Mouse (Mus musculus) bone marrow, adult 2 months (tissue): ENCODE results near the gene Tmem35b.

ENCODE experiments used
- CTCF ChIP-seq: fragments of 200-500 bp; IDR thresholded peaks from 2 replicates; pipeline ENCODE4 v1.5.1; 2011; ENCODE audit warnings: low read length, control low read depth; ENCODE audit not compliant: control insufficient read depth, insufficient read depth
- POLR2A ChIP-seq: fragments of 200-500 bp; IDR thresholded peaks from 2 replicates; pipeline ENCODE4 v1.6.1; 2011; ENCODE audit warnings: low read depth, mild to moderate bottlenecking, control low read depth, low read length, borderline replicate concordance; ENCODE audit not compliant: control insufficient read depth

- TF ChIP-seq CTCF (no peak), POLR2A (no peak)
Measured at GRCm38 (mm10) chr4:127174900-127175278, 51.4 kb downstream of the Tmem35b start.
